ENCODE assay signal across 8 mouse cellular contexts in the genomic region with DNA sequence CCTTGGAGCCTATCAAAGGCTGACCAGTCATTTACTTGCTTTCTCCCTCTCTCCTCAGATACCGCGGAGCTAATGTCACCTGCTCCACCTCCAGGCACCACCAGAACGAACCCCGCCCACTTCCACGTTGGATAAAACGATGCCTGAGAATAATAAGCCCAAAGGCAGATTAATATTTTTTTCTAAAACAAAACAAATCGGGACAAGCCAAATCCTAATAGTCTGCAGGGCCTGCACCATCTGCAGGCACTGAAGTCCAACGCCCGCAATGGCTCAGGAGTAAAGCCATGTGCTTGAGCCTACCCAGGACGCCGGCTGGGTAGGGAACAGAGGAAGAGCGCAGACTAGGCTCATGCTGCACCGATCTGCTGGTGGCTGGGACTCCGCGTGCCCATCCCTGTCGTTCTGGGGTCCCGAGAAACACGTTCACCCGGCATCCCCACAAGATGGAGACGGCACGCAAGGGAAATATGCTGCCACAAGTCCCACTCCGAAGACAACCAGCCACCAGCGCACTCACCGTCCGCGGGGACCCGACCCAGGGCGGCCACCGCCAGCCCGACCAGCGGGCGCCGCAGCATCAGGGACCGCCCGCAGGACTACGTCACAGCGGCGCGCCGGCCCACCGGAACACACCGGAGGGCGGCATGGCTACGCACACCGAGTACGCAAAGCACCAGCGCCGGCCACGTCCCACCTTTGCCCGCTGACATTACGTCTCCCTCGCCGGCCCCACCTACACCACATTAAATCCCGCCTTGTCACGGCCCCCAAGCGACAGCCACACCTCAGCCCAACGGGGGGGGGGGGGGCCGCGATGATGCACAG. TPM values are rescaled to one million over a fixed set of nuclear protein-coding genes. Genes with fewer than 3 reads are reported as not detected.
DNase-seq lines count a peak whose midpoint lies in the region; ATAC-seq and TF ChIP-seq lines count a peak whose summit lies in the region.

No protein-coding gene starts in this region.

- H3K27ac ChIP-seq in MEL (ENCODE audit: control insufficient read depth, low read depth, low read length), result peak overlapping the region; percentile 82
- H3K27ac ChIP-seq in forebrain, embryonic 16.5 days (ENCODE audit: low read length), result peak overlapping the region; percentile 93
- peak overlapping the region; percentile 94 for H3K27ac ChIP-seq in lung, embryonic 14.5 days (ENCODE audit: low read depth)

- no peak; the same call in 1 of the 2 replicates for TF ChIP-seq RAD21 in MEL (IDR thresholded peaks at IDR 0.05; ENCODE audit: low read depth, low read length)

- H3K4me1 ChIP-seq in MEL (ENCODE audit: control insufficient read depth in 1 of 2, insufficient read depth in 2 of 2, low read length in 2 of 2), result peaks cover 3 to 16% of the 10 kb centered on the region in 2 experiments; a peak in 3 of 4 replicates
- H3K4me1 ChIP-seq in forebrain, embryonic 16.5 days (replicated peaks; ENCODE audit: control insufficient read depth, insufficient read depth, low read length), result peaks cover 16% of the 10 kb centered on the region
- H3K4me1 ChIP-seq in lung, embryonic 14.5 days (ENCODE audit: insufficient read depth), result peaks cover 6% of the 10 kb centered on the region; the same call in 1 of the 2 replicates

- no peak; a peak in 1 of 4 replicates for TF ChIP-seq EP300 in MEL (IDR thresholded peaks at IDR 0.05; ENCODE audit: low read depth in 1 of 2, low read length in 2 of 2)

- peak in 1 of 3 experiments; percentile 0; a peak in 1 of 6 replicates for TF ChIP-seq CTCF in MEL (IDR thresholded peaks at IDR 0.05 in 2 of 3, conservative IDR thresholded peaks at IDR 0.05 in 1 of 3; ENCODE audit: control insufficient read depth in 1 of 3, insufficient read depth in 1 of 3, low read depth in 2 of 3, low read length in 3 of 3, poor library complexity in 1 of 3, severe bottlenecking in 1 of 3)
- no peak for TF ChIP-seq CTCF in lung, embryonic 14.5 days (IDR thresholded peaks at IDR 0.05; ENCODE audit: low read depth)

- peak; percentile 95 to 99 for TF ChIP-seq POLR2A in MEL (IDR thresholded peaks at IDR 0.05; ENCODE audit: control insufficient read depth in 1 of 2, insufficient read depth in 1 of 2, low read depth in 1 of 2, low read length in 2 of 2, poor library complexity in 1 of 2)

- peak overlapping the region; percentile 95 to 98 for H3K4me3 ChIP-seq in MEL (ENCODE audit: control insufficient read depth in 1 of 2, insufficient read depth in 1 of 2, low read depth in 2 of 2, low read length in 2 of 2)
- H3K4me3 ChIP-seq in forebrain, embryonic 16.5 days (replicated peaks; ENCODE audit: low read length), result peak overlapping the region; percentile 75
- peak overlapping the region; percentile 66 for H3K4me3 ChIP-seq in lung, embryonic 14.5 days (ENCODE audit: low read depth, low read length)

- peak; percentile 95 for ATAC-seq in forebrain, embryonic 16.5 days
- peak; percentile 97 for ATAC-seq in lung, embryonic 14.5 days (ENCODE audit: insufficient read depth)
- ATAC-seq in neutrophil, adult 5-6 weeks (ENCODE audit: extremely low read depth, insufficient number of reproducible peaks, low FRiP score, poor library complexity, severe bottlenecking), result peak; percentile 94

- intact Hi-C loops in heart, postnatal 36 days (cut with DNase I), result loop anchor here (5.0 kb wide), 1 partner anchor 36 kb away; the partner anchor contains the start of gene Arf1

- peaks cover 0 to 8% of the 10 kb centered on the region in 2 experiments; a peak in 2 of 4 replicates for H3K36me3 ChIP-seq in MEL (ENCODE audit: control insufficient read depth in 1 of 2, insufficient read depth in 2 of 2, low read length in 2 of 2)
- no peaks in the 10 kb centered on the region; the same call in 1 of the 2 replicates for H3K36me3 ChIP-seq in forebrain, embryonic 16.5 days (ENCODE audit: control insufficient read depth, insufficient read depth)
- peaks cover 3% of the 10 kb centered on the region; the same call in 1 of the 2 replicates for H3K36me3 ChIP-seq in lung, embryonic 14.5 days (ENCODE audit: insufficient read depth)

- peak; percentile 99 for DNase-seq in MEL (ENCODE audit: low read depth, low spot score)
- DNase-seq in cerebellum, adult 18-20 months, result peak; percentile 91 to 92
- DNase-seq in heart, postnatal 36 days, result peak; percentile 88 to 92
- DNase-seq in layer of hippocampus, adult 8-10 months (ENCODE audit: low spot score in 2 of 2), result peak; percentile 88 to 90
- DNase-seq in lung, embryonic 14.5 days, result peak; percentile 95
- DNase-seq in testis, postnatal 14 days (ENCODE audit: low spot score), result peak; percentile 91

- no peaks in the 10 kb centered on the region for H3K9me3 ChIP-seq in MEL (replicated peaks; ENCODE audit: insufficient read depth, low read length)
- H3K9me3 ChIP-seq in forebrain, embryonic 16.5 days (ENCODE audit: control insufficient read depth, low read length), result no peaks in the 10 kb centered on the region
- H3K9me3 ChIP-seq in lung, embryonic 14.5 days (ENCODE audit: low read depth, low read length), result no peaks in the 10 kb centered on the region

- H3K9ac ChIP-seq in MEL (ENCODE audit: control insufficient read depth, low read depth, low read length, poor library complexity, severe bottlenecking), result peak overlapping the region; percentile 93
- peak overlapping the region; percentile 82 for H3K9ac ChIP-seq in forebrain, embryonic 16.5 days (replicated peaks; ENCODE audit: low read depth, low read length)
- peak overlapping the region; percentile 76 for H3K9ac ChIP-seq in lung, embryonic 14.5 days

- under 1% methylated on average over 59 of the region's 59 CpGs for WGBS in forebrain, embryonic 16.5 days
- under 1% methylated on average over 52 of the region's 59 CpGs for WGBS in lung, embryonic 14.5 days

- peaks cover 23% of the 10 kb centered on the region for H3K79me2 ChIP-seq in MEL (ENCODE audit: control insufficient read depth, insufficient read depth, low read length, poor library complexity)

- H3K27me3 ChIP-seq in MEL (ENCODE audit: control insufficient read depth in 1 of 2, insufficient read depth in 2 of 2, low read length in 2 of 2), result no peaks in the 10 kb centered on the region
- no peaks in the 10 kb centered on the region; the same call in 1 of the 2 replicates for H3K27me3 ChIP-seq in forebrain, embryonic 16.5 days (replicated peaks; ENCODE audit: control insufficient read depth, insufficient read depth, low read length)
- H3K27me3 ChIP-seq in lung, embryonic 14.5 days (ENCODE audit: insufficient read depth, low read length), result no peaks in the 10 kb centered on the region

- peak overlapping the region; percentile 76 for H3K4me2 ChIP-seq in forebrain, embryonic 16.5 days (ENCODE audit: low read length)
- peak overlapping the region; percentile 83 for H3K4me2 ChIP-seq in lung, embryonic 14.5 days

RNA-seq across cellular contexts. Expression of gene Guk1, which starts 0.6 kb away (rescaled TPM):
- 249 and 295 TPM in 2 replicates for total RNA-seq in MEL (2012; rRNA removed)
- polyA plus RNA-seq in MEL (2012; ENCODE audit: insufficient read depth in 1 of 2, insufficient read length in 2 of 2, low read depth in 1 of 2, low replicate concordance in 2 of 2, missing spikeins in 1 of 2), result 100 to 1,000 TPM in 1 of 2 experiments, not detected in 1; 215 TPM
- 181 and 201 TPM in 2 replicates for polyA plus RNA-seq in forebrain, embryonic 16.5 days (2015; fragmentation: Nextera tagmentation; extraction: Ambion mirVana)
- total RNA-seq in heart, postnatal 36 days (2021), result 100 to 1,000 TPM in 1 of 2 experiments, 10 to 100 TPM in 1; 88.3 to 117 TPM
- 100 to 1,000 TPM; 135 to 149 (median 141) TPM for total RNA-seq in layer of hippocampus, adult 8-10 months (2022)
- 140 and 141 TPM in 2 replicates for polyA plus RNA-seq in lung, embryonic 14.5 days (2014; fragmentation: Nextera tagmentation; extraction: Ambion mirVana)
- total RNA-seq in neutrophil, adult 5-6 weeks (2017), result 19.0 and 26.8 TPM in 2 replicates

RNA-seq across cellular contexts. Expression of gene Gjc2, which starts 8.4 kb away (rescaled TPM):
- total RNA-seq in MEL (2012; rRNA removed), result 0.08 TPM in 1 of 2 replicates, not detected in the other
- under 1 TPM in 1 of 2 experiments, not detected in 1; 0.07 TPM for polyA plus RNA-seq in MEL (2012; ENCODE audit: insufficient read depth in 1 of 2, insufficient read length in 2 of 2, low read depth in 1 of 2, low replicate concordance in 2 of 2, missing spikeins in 1 of 2)
- 0.11 and 0.30 TPM in 2 replicates for polyA plus RNA-seq in forebrain, embryonic 16.5 days (2015; fragmentation: Nextera tagmentation; extraction: Ambion mirVana)
- total RNA-seq in heart, postnatal 36 days (2021), result 1 to 10 TPM in 1 of 2 experiments, under 1 TPM in 1; 0.97 to 1.0 TPM
- total RNA-seq in layer of hippocampus, adult 8-10 months (2022), result 10 to 100 TPM; 11.8 to 15.9 (median 12.5) TPM
- polyA plus RNA-seq in lung, embryonic 14.5 days (2014; fragmentation: Nextera tagmentation; extraction: Ambion mirVana), result 0.16 and 0.34 TPM in 2 replicates
- total RNA-seq in neutrophil, adult 5-6 weeks (2017), result not detected in 2 replicates

RNA-seq across cellular contexts. Expression of gene Mrpl55, which starts 10.8 kb away (rescaled TPM):
- total RNA-seq in MEL (2012; rRNA removed), result 75.0 and 75.5 TPM in 2 replicates
- polyA plus RNA-seq in MEL (2012; ENCODE audit: insufficient read depth in 1 of 2, insufficient read length in 2 of 2, low read depth in 1 of 2, low replicate concordance in 2 of 2, missing spikeins in 1 of 2), result 10 to 100 TPM in 1 of 2 experiments, not detected in 1; 68.5 TPM
- polyA plus RNA-seq in forebrain, embryonic 16.5 days (2015; fragmentation: Nextera tagmentation; extraction: Ambion mirVana), result 87.6 and 95.9 TPM in 2 replicates
- 100 to 1,000 TPM; 110 to 125 TPM for total RNA-seq in heart, postnatal 36 days (2021)
- 10 to 100 TPM; 31.2 to 40.8 (median 36.1) TPM for total RNA-seq in layer of hippocampus, adult 8-10 months (2022)
- 89.9 and 100 TPM in 2 replicates for polyA plus RNA-seq in lung, embryonic 14.5 days (2014; fragmentation: Nextera tagmentation; extraction: Ambion mirVana)
- total RNA-seq in neutrophil, adult 5-6 weeks (2017), result 16.1 and 17.1 TPM in 2 replicates

RNA-seq across cellular contexts. Expression of gene 2310033P09Rik, which starts 16.7 kb away (rescaled TPM):
- 29.7 and 35.5 TPM in 2 replicates for total RNA-seq in MEL (2012; rRNA removed)
- 10 to 100 TPM in 1 of 2 experiments, not detected in 1; 59.8 TPM for polyA plus RNA-seq in MEL (2012; ENCODE audit: insufficient read depth in 1 of 2, insufficient read length in 2 of 2, low read depth in 1 of 2, low replicate concordance in 2 of 2, missing spikeins in 1 of 2)
- polyA plus RNA-seq in forebrain, embryonic 16.5 days (2015; fragmentation: Nextera tagmentation; extraction: Ambion mirVana), result 21.7 and 27.3 TPM in 2 replicates
- total RNA-seq in heart, postnatal 36 days (2021), result 1 to 10 TPM; 9.2 to 9.5 TPM
- 10 to 100 TPM; 18.9 to 24.8 (median 22.0) TPM for total RNA-seq in layer of hippocampus, adult 8-10 months (2022)
- polyA plus RNA-seq in lung, embryonic 14.5 days (2014; fragmentation: Nextera tagmentation; extraction: Ambion mirVana), result 32.5 and 32.9 TPM in 2 replicates
- 12.0 and 14.5 TPM in 2 replicates for total RNA-seq in neutrophil, adult 5-6 weeks (2017)

RNA-seq across cellular contexts. Expression of gene Iba57, which starts 27.9 kb away (rescaled TPM):
- 14.9 and 18.8 TPM in 2 replicates for total RNA-seq in MEL (2012; rRNA removed)
- 10 to 100 TPM in 1 of 2 experiments, not detected in 1; 14.7 TPM for polyA plus RNA-seq in MEL (2012; ENCODE audit: insufficient read depth in 1 of 2, insufficient read length in 2 of 2, low read depth in 1 of 2, low replicate concordance in 2 of 2, missing spikeins in 1 of 2)
- 7.9 and 8.0 TPM in 2 replicates for polyA plus RNA-seq in forebrain, embryonic 16.5 days (2015; fragmentation: Nextera tagmentation; extraction: Ambion mirVana)
- total RNA-seq in heart, postnatal 36 days (2021), result 10 to 100 TPM; 20.4 to 20.5 TPM
- 10 to 100 TPM in 1 of 4 experiments, 1 to 10 TPM in 3; 5.9 to 10.2 (median 7.3) TPM for total RNA-seq in layer of hippocampus, adult 8-10 months (2022)
- polyA plus RNA-seq in lung, embryonic 14.5 days (2014; fragmentation: Nextera tagmentation; extraction: Ambion mirVana), result 1.9 and 2.2 TPM in 2 replicates
- total RNA-seq in neutrophil, adult 5-6 weeks (2017), result 4.1 and 7.7 TPM in 2 replicates

Comparison
In these comparisons a context has a peak if more than half of its experiments do, and no peak if none do; other contexts are left out.
1. Peak in every context shown above with its lines: DNase-seq, ATAC-seq, H3K4me3 ChIP-seq and H3K27ac ChIP-seq.
2. RNA of gene Gjc2, which starts 8.4 kb away (total RNA-seq): 11.8 to 15.9 TPM in layer of hippocampus, adult 8-10 months; 0.97 to 1.0 TPM in heart, postnatal 36 days, 0.08 TPM in MEL and not detected in neutrophil, adult 5-6 weeks; every median in the first group is over 4 times any median in the second.